ENCODE assay signal across 8 mouse cellular contexts in genomic region chr7:80535009-80535744, GRCm38 (mm10). TPM values are rescaled to one million over a fixed set of nuclear protein-coding genes. Genes with fewer than 3 reads are reported as not detected.
DNase-seq lines count a peak whose midpoint lies in the region; ATAC-seq and TF ChIP-seq lines count a peak whose summit lies in the region.

Gene Blm, minus strand, starts transcription at chr7:80535119.

- no peak for TF ChIP-seq POLR2A in olfactory bulb, adult 2 months (IDR thresholded peaks at IDR 0.05; ENCODE audit: insufficient read depth, low read depth, low read length)
- peak; percentile 80 for TF ChIP-seq POLR2A in thymus, adult 2 months (IDR thresholded peaks at IDR 0.05; ENCODE audit: control insufficient read depth, extremely low read depth, insufficient read depth, low read length, poor library complexity)

- intact Hi-C loops in heart, postnatal 36 days (cut with DNase I) = loop anchor here (1.0 to 2.0 kb wide), 2 partner anchors 45 to 134 kb away; no protein-coding TSS in a partner anchor

- WGBS in forebrain, embryonic 16.5 days = under 1% methylated on average over 43 of the region's 43 CpGs
- under 1% methylated on average over 43 of the region's 43 CpGs for WGBS in lung, embryonic 14.5 days
- WGBS in olfactory bulb, adult 2 months = under 1% methylated on average over 43 of the region's 43 CpGs
- under 1% methylated on average over 43 of the region's 43 CpGs for WGBS in thymus, adult 2 months

- H3K27ac ChIP-seq in forebrain, embryonic 16.5 days (ENCODE audit: low read length) = peak within 1 kb of the TSS; percentile 95
- H3K27ac ChIP-seq in layer of hippocampus, adult 2 months = peak within 1 kb of the TSS; percentile 80
- H3K27ac ChIP-seq in lung, embryonic 14.5 days (ENCODE audit: low read depth) = peak within 1 kb of the TSS; percentile 87
- H3K27ac ChIP-seq in olfactory bulb, adult 2 months (ENCODE audit: insufficient read depth, low read depth, low read length) = peak within 1 kb of the TSS; percentile 57; the same call in 1 of the 2 replicates
- peak within 1 kb of the TSS; percentile 77 for H3K27ac ChIP-seq in thymus, adult 2 months (ENCODE audit: control insufficient read depth, insufficient read depth, low read length)

- TF ChIP-seq CTCF in G1E (IDR thresholded peaks at IDR 0.05; ENCODE audit: low read depth, low read length) = no peak
- no peak for TF ChIP-seq CTCF in layer of hippocampus, adult 2 months (conservative IDR thresholded peaks at IDR 0.05)
- no peak for TF ChIP-seq CTCF in lung, embryonic 14.5 days (IDR thresholded peaks at IDR 0.05; ENCODE audit: low read depth)
- no peak for TF ChIP-seq CTCF in olfactory bulb, adult 2 months (IDR thresholded peaks at IDR 0.05; ENCODE audit: insufficient read depth, low read depth, low read length)
- peak; percentile 69 for TF ChIP-seq CTCF in thymus, adult 2 months (IDR thresholded peaks at IDR 0.05; ENCODE audit: borderline replicate concordance, control insufficient read depth, extremely low read depth, insufficient read depth, low read length, poor library complexity)

- H3K36me3 ChIP-seq in G1E (replicated peaks) = peaks cover 12% of the 10 kb centered on the region
- H3K36me3 ChIP-seq in forebrain, embryonic 16.5 days (ENCODE audit: control insufficient read depth, insufficient read depth) = no peaks in the 10 kb centered on the region
- H3K36me3 ChIP-seq in lung, embryonic 14.5 days (ENCODE audit: insufficient read depth) = no peaks in the 10 kb centered on the region
- H3K36me3 ChIP-seq in thymus, adult 2 months (ENCODE audit: control insufficient read depth, insufficient read depth, low read length) = no peaks in the 10 kb centered on the region

- ATAC-seq in G1E (ENCODE audit: extremely low read depth, insufficient number of reproducible peaks, low FRiP score, poor library complexity, severe bottlenecking) = peak; percentile 91
- ATAC-seq in forebrain, embryonic 16.5 days = peak; percentile 100
- peak; percentile 100 for ATAC-seq in lung, embryonic 14.5 days (ENCODE audit: insufficient read depth)

- H3K9me3 ChIP-seq in G1E (replicated peaks) = no peaks in the 10 kb centered on the region
- no peaks in the 10 kb centered on the region for H3K9me3 ChIP-seq in forebrain, embryonic 16.5 days (ENCODE audit: control insufficient read depth, low read length)
- no peaks in the 10 kb centered on the region for H3K9me3 ChIP-seq in lung, embryonic 14.5 days (ENCODE audit: low read depth, low read length)

- H3K27me3 ChIP-seq in G1E (ENCODE audit: insufficient read depth, low read length) = no peaks in the 10 kb centered on the region
- H3K27me3 ChIP-seq in forebrain, embryonic 16.5 days (replicated peaks; ENCODE audit: control insufficient read depth, insufficient read depth, low read length) = no peaks in the 10 kb centered on the region
- H3K27me3 ChIP-seq in lung, embryonic 14.5 days (ENCODE audit: insufficient read depth, low read length) = no peaks in the 10 kb centered on the region
- no peaks in the 10 kb centered on the region for H3K27me3 ChIP-seq in thymus, adult 2 months (ENCODE audit: control insufficient read depth, insufficient read depth, low read length)

- peak; percentile 96 for DNase-seq in G1E (ENCODE audit: low spot score)
- peak; percentile 96 to 98 for DNase-seq in cerebellum, adult 18-20 months
- peak; percentile 92 to 94 for DNase-seq in heart, postnatal 36 days
- peak; percentile 93 to 96 for DNase-seq in layer of hippocampus, adult 2 months (ENCODE audit: low spot score in 2 of 2)
- peak; percentile 99 for DNase-seq in lung, embryonic 14.5 days
- peak; percentile 98 for DNase-seq in thymus, adult 2 months

- peak within 1 kb of the TSS; percentile 89 for H3K4me2 ChIP-seq in forebrain, embryonic 16.5 days (ENCODE audit: low read length)
- H3K4me2 ChIP-seq in lung, embryonic 14.5 days = peak within 1 kb of the TSS; percentile 92

- H3K9ac ChIP-seq in forebrain, embryonic 16.5 days (replicated peaks; ENCODE audit: low read depth, low read length) = peak within 1 kb of the TSS; percentile 73
- peak within 1 kb of the TSS; percentile 77 for H3K9ac ChIP-seq in lung, embryonic 14.5 days

- peak within 1 kb of the TSS; percentile 74 for H3K4me3 ChIP-seq in G1E (ENCODE audit: low read depth, low read length)
- H3K4me3 ChIP-seq in forebrain, embryonic 16.5 days (replicated peaks; ENCODE audit: low read length) = peak within 1 kb of the TSS; percentile 85
- peak within 1 kb of the TSS; percentile 78 for H3K4me3 ChIP-seq in layer of hippocampus, adult 2 months
- peak within 1 kb of the TSS; percentile 70 for H3K4me3 ChIP-seq in lung, embryonic 14.5 days (ENCODE audit: low read depth, low read length)
- H3K4me3 ChIP-seq in olfactory bulb, adult 2 months (ENCODE audit: insufficient read depth, low read depth, low read length) = peak within 1 kb of the TSS; percentile 72
- peak within 1 kb of the TSS; percentile 75 for H3K4me3 ChIP-seq in thymus, adult 2 months (ENCODE audit: control insufficient read depth, insufficient read depth, low read length)

- peaks cover 57% of the 10 kb centered on the region for H3K4me1 ChIP-seq in G1E (ENCODE audit: insufficient read depth, low read depth, low read length)
- peaks cover 12% of the 10 kb centered on the region for H3K4me1 ChIP-seq in forebrain, embryonic 16.5 days (replicated peaks; ENCODE audit: control insufficient read depth, insufficient read depth, low read length)
- peaks cover 6% of the 10 kb centered on the region; the same call in 1 of the 2 replicates for H3K4me1 ChIP-seq in lung, embryonic 14.5 days (ENCODE audit: insufficient read depth)
- H3K4me1 ChIP-seq in olfactory bulb, adult 2 months (ENCODE audit: control insufficient read depth, insufficient read depth, low read length) = peaks cover 6% of the 10 kb centered on the region; the same call in 1 of the 2 replicates
- peaks cover 6% of the 10 kb centered on the region; the same call in 1 of the 2 replicates for H3K4me1 ChIP-seq in thymus, adult 2 months (replicated peaks; ENCODE audit: control insufficient read depth, insufficient read depth, low read length)

RNA-seq across cellular contexts. Expression of gene Blm, which starts in this region (rescaled TPM):
- 198 and 220 TPM in 2 replicates for total RNA-seq in G1E (2014; fragmentation: Nextera tagmentation)
- total RNA-seq in G1E (2017) = 76.4 and 89.2 TPM in 2 replicates
- polyA plus RNA-seq in G1E (2012) = 81.8 and 96.9 TPM in 2 replicates
- 13.5 and 14.8 TPM in 2 replicates for polyA plus RNA-seq in forebrain, embryonic 16.5 days (2015; fragmentation: Nextera tagmentation; extraction: Ambion mirVana)
- 1 to 10 TPM; 1.3 to 1.7 TPM for total RNA-seq in heart, postnatal 36 days (2021)
- 1 to 10 TPM; 3.1 to 4.3 TPM for total RNA-seq in layer of hippocampus, adult 2 months (2021)
- polyA plus RNA-seq in lung, embryonic 14.5 days (2014; fragmentation: Nextera tagmentation; extraction: Ambion mirVana) = 40.8 and 42.0 TPM in 2 replicates
- polyA plus RNA-seq in olfactory bulb, adult 2 months (2012; ENCODE audit: insufficient read depth, insufficient read length, low replicate concordance, missing spikeins) = not detected in 2 replicates
- 6.3 and 6.4 TPM in 2 replicates for polyA plus RNA-seq in thymus, adult 2 months (2012; rRNA removed)

Comparison
In these comparisons a context has a peak if more than half of its experiments do, and no peak if none do; other contexts are left out.
1. Peak in every context shown above with its lines: DNase-seq, ATAC-seq, H3K4me3 ChIP-seq and H3K27ac ChIP-seq.
2. RNA of gene Blm (total RNA-seq): 76.4 to 220 TPM in G1E; 3.1 to 4.3 TPM in layer of hippocampus, adult 2 months and 1.3 to 1.7 TPM in heart, postnatal 36 days; every median in the first group is over 10 times any median in the second.